Comparison of ENCODE assay signal across 9 mouse cellular contexts in the genomic region with DNA sequence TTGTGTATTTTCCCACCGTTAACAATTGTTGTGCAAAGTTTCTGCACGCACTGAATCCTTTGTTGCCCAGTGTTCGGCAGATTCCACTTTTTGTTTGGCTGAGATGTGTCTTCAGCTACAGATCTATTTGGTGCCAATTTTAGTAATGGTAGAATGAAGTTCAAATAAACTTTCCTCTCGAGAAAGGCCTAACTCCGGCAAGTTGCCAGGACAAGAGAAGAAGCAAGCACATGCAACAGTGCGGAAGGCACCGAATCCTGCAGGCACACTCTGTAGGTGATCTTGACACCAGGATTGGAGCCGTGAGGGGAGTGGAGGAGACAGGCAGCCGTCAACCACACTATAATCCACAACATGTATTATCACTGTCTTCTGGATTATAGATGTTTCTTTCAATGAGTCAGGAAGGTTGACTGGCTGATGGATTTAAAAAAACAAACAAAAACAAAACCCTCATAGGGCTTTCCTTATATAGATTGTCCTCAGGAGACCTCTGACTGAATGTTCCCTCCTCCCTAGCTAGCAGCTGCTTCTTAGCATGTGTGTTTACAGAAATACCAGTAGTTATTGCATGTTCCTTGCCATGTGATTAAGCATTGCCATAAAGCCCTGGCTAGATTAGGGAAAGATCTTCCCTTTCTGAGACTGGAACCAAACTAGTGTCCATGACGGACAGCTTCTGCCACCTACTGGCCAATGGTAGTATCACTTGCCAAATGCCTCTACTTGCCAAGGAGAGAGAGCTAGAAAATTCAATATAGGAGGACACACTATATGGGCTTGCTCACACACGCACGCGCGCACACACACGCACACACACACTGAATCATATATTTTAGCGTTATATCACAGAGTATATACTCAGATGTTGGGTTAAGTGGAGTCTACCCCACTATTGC. TPM values are rescaled to one million over a fixed set of nuclear protein-coding genes. Genes with fewer than 3 reads are reported as not detected.
DNase-seq lines count a peak whose midpoint lies in the region; ATAC-seq lines count a peak whose summit lies in the region.
"Had no signal": no experiment of that assay in that cellular context is flagged by ENCODE, and none has a peak within 500 bp of the region (broad histone marks: within the 10 kb centered on the region; RNA-seq: fewer than 3 reads in every experiment).

No protein-coding gene starts in this region.

- H3K27me3 ChIP-seq in forebrain, embryonic 16.5 days (replicated peaks; ENCODE audit: control insufficient read depth, insufficient read depth, low read length), result no peaks in the 10 kb centered on the region
- H3K27me3 ChIP-seq in hindbrain, embryonic 14.5 days (ENCODE audit: control insufficient read depth, insufficient read depth, low read length), result no peaks in the 10 kb centered on the region

- no peak overlapping the region for H3K9ac ChIP-seq in forebrain, embryonic 16.5 days (replicated peaks; ENCODE audit: low read depth, low read length)
- H3K9ac ChIP-seq in hindbrain, embryonic 14.5 days, result no peak overlapping the region

- no peaks in the 10 kb centered on the region for H3K9me3 ChIP-seq in forebrain, embryonic 16.5 days (ENCODE audit: control insufficient read depth, low read length)
- no peaks in the 10 kb centered on the region for H3K9me3 ChIP-seq in hindbrain, embryonic 14.5 days (ENCODE audit: control insufficient read depth, low read length)

- H3K4me3 ChIP-seq in forebrain, embryonic 16.5 days (replicated peaks; ENCODE audit: low read length), result no peak overlapping the region
- no peak overlapping the region for H3K4me3 ChIP-seq in hindbrain, embryonic 14.5 days (replicated peaks; ENCODE audit: low read length)

- ATAC-seq in forebrain, embryonic 16.5 days, result peak; percentile 78
- ATAC-seq in hindbrain, embryonic 14.5 days (ENCODE audit: low FRiP score), result peak; percentile 77; the same call in 1 of the 2 replicates

- H3K4me1 ChIP-seq in forebrain, embryonic 16.5 days (replicated peaks; ENCODE audit: control insufficient read depth, insufficient read depth, low read length), result no peaks in the 10 kb centered on the region
- H3K4me1 ChIP-seq in hindbrain, embryonic 14.5 days (replicated peaks; ENCODE audit: control insufficient read depth, insufficient read depth, low read length), result no peaks in the 10 kb centered on the region

- no peak overlapping the region for H3K4me2 ChIP-seq in forebrain, embryonic 16.5 days (ENCODE audit: low read length)
- H3K4me2 ChIP-seq in hindbrain, embryonic 14.5 days (replicated peaks), result no peak overlapping the region

- 49% methylated on average over 16 of the region's 16 CpGs for WGBS in forebrain, embryonic 16.5 days
- 54% methylated on average over 16 of the region's 16 CpGs for WGBS in hindbrain, embryonic 14.5 days

- H3K27ac ChIP-seq in forebrain, embryonic 16.5 days (ENCODE audit: low read length), result no peak overlapping the region
- no peak overlapping the region for H3K27ac ChIP-seq in hindbrain, embryonic 14.5 days
- H3K27ac ChIP-seq: macrophage had no signal

- H3K36me3 ChIP-seq in forebrain, embryonic 16.5 days (ENCODE audit: control insufficient read depth, insufficient read depth), result no peaks in the 10 kb centered on the region
- H3K36me3 ChIP-seq in hindbrain, embryonic 14.5 days (replicated peaks; ENCODE audit: control insufficient read depth, insufficient read depth), result no peaks in the 10 kb centered on the region

- peak; percentile 85 for DNase-seq in MN1 (ENCODE audit: low spot score)
- peak; percentile 57 for DNase-seq in cerebellum, adult 11-12 months
- DNase-seq in hindbrain, embryonic 14.5 days (ENCODE audit: low spot score), result peak; percentile 96
- peak; percentile 91 to 92 for DNase-seq in layer of hippocampus, postnatal 10 days (ENCODE audit: low spot score in 2 of 2)
- peak; percentile 74 to 88 for DNase-seq in lung, postnatal 4 days
- DNase-seq in retina, postnatal 7 days (ENCODE audit: low read depth, low spot score), result peak; percentile 66
- peak; percentile 56 to 69 for DNase-seq in thymus, postnatal 36 days

RNA-seq across cellular contexts. Expression of gene Spdye4c, which starts 18.0 kb away (rescaled TPM):
- not detected in 2 replicates for polyA plus RNA-seq in forebrain, embryonic 16.5 days (2015; fragmentation: Nextera tagmentation; extraction: Ambion mirVana)
- not detected in 2 replicates for polyA plus RNA-seq in hindbrain, embryonic 14.5 days (2014; fragmentation: Nextera tagmentation; extraction: Ambion mirVana)
- total RNA-seq in layer of hippocampus, postnatal 10 days (2021), result not detected
- polyA plus RNA-seq: macrophage had no signal
